Mouse (Mus musculus) cerebellum, adult 9-11 months (tissue): Measurements from ENCODE around the gene Hist1h3a.
"Not testable (repeated sequence)": the region's sequence is repeated elsewhere in the genome, so short reads cannot be mapped to it uniquely, and the experiment has no call there.

Experiments
- DNase-seq: peaks from one replicate; pipeline ENCODE4 v3.0.0; 2022

Gene Hist1h3a

DNA sequence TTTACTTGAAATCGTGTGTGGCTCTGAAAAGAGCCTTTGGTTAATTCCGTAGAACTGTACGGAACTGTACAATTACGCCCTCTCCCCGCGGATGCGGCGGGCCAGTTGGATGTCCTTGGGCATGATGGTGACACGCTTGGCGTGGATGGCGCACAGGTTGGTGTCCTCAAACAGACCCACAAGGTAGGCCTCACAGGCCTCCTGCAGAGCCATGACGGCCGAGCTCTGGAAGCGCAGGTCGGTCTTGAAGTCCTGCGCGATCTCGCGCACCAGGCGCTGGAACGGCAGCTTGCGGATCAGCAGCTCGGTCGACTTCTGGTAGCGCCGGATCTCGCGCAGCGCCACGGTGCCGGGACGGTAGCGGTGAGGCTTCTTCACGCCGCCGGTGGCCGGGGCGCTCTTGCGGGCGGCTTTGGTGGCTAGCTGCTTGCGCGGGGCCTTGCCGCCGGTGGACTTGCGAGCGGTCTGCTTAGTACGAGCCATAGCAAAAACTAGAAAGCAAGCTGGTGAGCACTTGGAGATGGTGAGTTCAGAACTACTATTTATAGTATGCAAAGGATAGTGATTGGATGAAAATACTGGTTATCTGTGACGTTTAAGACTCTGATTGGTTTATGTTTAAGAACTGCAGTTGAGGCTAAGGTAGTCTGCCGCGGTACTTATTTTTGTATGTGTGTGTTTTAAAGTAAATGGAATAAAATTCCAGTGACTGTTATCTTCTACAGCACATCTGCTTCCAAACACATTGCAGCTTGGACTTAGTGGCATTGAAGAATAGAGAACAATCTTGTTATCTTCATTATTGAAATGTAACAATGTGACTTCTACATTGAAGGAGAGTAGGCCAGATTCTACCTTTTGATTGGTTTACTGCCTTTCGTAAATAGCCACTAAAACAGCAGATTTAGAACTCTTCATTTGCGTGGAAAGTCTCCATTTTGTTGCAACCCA is at the start of gene Hist1h3a:
Hist1h3a (minus strand) TSS at position 516 of the 951 bp plus-strand sequence.
- peak; percentile 81 for DNase-seq

GRCm38 (mm10) chr13:23806422-23807052 is 44.4 kb upstream of the Hist1h3a start, which contains the start of gene Slc17a2:
Slc17a2 (plus strand) TSS chr13:23806993.
- no peak for DNase-seq

- DNase-seq: no peak
These were observed 42.3 kb upstream of the Hist1h3a start for GRCm38 (mm10) chr13:23804532-23804931.

- no peak for DNase-seq
These were observed 37.2 kb upstream of the Hist1h3a start for GRCm38 (mm10) chr13:23799405-23799804.

- peak; percentile 7 for DNase-seq
These were observed 30.3 kb upstream of the Hist1h3a start for GRCm38 (mm10) chr13:23792520-23792919.

- no peak for DNase-seq
These were observed 16.8 kb upstream of the Hist1h3a start for GRCm38 (mm10) chr13:23779025-23779424.

GRCm38 (mm10) chr13:23778339-23778738 is 16.2 kb upstream of the Hist1h3a start:
- no peak for DNase-seq

- DNase-seq: no peak
These were observed 10.6 kb upstream of the Hist1h3a start for GRCm38 (mm10) chr13:23772561-23773313.

DNA sequence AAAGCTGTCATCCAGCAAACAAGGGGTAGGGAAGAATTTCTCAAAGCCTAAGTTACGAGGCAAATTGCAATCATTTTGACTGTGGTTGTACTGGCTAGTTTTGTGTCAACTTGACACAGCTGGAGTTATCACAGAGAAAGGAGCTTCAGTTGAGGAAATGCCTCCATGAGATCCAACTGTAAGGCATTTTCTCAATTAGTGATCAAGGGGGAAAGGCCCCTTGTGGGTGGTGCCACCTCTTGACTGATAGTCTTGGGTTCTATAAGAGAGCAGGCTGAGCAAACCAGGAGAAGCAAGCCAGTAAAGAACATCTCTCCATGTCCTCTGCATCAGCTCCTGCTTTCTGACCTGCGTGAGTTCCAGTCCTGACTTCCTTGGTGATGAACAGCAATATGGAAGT is 7.4 kb upstream of the Hist1h3a start, which contains the start of gene Trim38:
Trim38 (plus strand) TSS at position 301 of the 400 bp plus-strand sequence.
- not testable (repeated sequence) for DNase-seq

DNA sequence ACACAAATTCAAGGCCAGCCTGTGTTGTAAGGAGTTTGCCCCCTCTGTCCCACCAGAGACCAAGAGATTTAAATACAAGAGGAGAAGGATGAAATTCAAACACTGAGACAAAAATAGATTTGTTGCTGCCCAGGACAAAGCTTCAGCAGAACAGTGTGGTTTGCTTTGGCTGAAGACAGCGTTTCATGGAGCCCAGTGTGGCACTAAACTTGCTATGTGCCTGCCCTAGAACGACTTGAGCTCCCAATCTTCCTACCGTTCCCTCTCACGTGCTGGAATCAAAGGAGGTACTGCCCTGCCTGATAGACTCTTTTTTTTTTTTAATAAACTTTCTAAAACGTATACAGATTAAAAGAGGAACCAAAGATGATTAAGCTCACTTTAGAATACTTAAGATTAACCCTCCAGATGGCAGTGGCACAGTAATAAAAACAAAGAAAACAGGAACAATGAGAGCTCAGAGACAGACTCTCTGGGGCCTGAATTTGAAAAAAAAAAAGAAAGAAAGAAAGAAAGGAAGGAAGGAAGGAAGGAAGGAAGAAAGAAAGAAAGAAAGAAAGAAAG is 6.7 kb upstream of the Hist1h3a start:
- DNase-seq: no peak

DNA sequence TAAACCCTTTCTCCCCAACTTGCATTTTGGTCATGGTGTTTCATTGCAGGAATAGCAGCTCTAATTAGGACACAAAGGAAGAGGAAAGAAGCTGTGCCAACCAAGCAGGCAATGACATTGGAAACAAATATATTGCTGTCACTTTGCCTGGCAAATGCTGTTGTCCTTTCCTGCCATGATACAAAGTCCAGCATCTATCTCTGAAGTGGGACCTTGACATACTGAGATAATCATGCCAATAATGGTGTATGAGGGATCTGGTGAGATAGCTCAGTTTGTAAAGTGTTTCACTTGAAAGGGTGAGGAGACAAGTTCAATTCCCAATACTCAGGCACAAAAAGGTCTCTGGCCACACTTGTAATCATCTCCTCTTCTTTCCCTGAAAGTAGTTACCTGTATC is 4.6 kb upstream of the Hist1h3a start:
- no peak for DNase-seq

DNA sequence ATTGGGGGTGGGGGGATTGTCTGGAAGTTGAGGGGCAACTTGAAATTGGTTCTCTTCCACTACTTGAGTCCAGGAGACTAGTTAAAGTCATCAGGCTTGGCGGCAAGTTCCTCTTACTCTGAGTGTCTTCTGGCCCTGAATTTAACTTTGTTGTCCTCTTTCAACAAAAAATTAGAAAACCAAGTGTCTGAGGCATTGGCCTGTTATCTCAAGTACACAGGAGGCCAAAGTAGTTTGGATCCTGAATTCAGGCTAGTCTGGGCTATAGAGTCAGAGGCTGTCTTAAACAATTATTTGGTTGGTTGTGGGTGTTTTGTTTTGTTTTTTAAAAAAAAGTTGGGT is 3.0 kb upstream of the Hist1h3a start:
- no peak for DNase-seq

- no peak for DNase-seq
These were observed 2.4 kb upstream of the Hist1h3a start for GRCm38 (mm10) chr13:23764324-23765171.

DNA sequence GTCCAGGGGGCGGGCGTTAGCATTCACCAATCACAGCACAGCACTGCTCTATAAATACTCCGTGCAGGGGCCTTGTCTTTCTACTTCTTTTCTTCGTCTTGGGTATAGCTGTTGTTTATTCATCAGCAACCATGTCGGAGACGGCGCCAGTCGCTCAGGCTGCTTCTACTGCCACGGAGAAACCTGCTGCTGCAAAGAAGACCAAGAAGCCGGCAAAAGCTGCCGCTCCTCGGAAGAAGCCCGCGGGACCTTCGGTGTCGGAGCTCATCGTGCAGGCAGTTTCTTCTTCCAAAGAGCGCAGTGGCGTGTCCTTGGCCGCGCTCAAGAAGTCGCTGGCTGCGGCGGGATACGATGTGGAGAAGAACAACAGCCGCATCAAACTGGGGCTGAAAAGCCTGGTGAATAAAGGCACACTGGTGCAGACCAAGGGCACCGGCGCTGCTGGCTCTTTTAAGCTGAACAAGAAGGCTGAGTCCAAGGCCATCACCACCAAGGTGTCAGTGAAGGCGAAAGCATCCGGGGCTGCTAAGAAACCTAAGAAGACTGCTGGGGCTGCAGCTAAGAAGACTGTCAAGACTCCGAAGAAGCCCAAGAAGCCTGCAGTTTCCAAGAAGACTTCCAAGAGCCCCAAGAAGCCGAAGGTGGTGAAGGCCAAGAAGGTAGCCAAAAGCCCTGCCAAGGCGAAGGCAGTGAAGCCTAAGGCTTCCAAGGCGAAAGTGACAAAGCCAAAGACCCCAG is 1.6 kb upstream of the Hist1h3a start, which contains the start of gene Hist1h1a:
Hist1h1a (plus strand) TSS at position 81 of the 738 bp plus-strand sequence.
- DNase-seq: peak; percentile 83

- no peak for DNase-seq
These were observed 1.0 kb upstream of the Hist1h3a start for GRCm38 (mm10) chr13:23763242-23763585.

GRCm38 (mm10) chr13:23760972-23761864 is 968 bp downstream of the Hist1h3a start, which contains the start of gene Hist1h4a:
Hist1h4a (minus strand) TSS chr13:23761230.
- DNase-seq: peak; percentile 99

- DNase-seq: peak; percentile 23
These were observed 1.8 kb downstream of the Hist1h3a start for GRCm38 (mm10) chr13:23760240-23760971.

- no peak for DNase-seq
These were observed 2.3 kb downstream of the Hist1h3a start for GRCm38 (mm10) chr13:23759916-23760239.

DNA sequence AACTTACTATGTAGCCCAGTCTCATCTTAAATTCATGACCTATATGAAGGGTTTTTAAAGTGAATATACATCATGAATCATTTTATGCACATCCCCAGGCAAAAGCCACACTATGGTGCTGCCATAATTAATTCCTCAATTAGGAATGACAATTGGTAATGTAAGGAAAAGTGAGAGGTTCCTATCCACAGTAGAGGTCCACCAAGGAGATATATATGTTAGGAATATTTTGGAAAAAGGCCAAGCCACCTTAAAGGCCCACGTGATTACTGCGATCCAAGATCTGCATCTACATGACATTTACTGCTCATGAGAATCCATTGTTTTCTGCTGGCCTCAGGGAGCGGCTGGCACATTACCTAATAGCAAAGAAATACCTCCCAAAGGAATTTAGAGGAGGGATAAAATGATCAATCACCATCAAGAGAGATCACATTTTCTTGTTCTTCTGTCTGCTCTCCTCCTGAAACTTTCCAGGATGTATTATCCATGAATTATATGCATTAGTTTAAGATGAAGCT is 2.9 kb downstream of the Hist1h3a start:
- DNase-seq: no peak
